8 mouse cellular contexts compared by ENCODE assay signal in genomic region chr7:80753613-80754012, GRCm38 (mm10).
DNase-seq lines count a peak whose midpoint lies in the region; TF ChIP-seq lines count a peak whose summit lies in the region.

No protein-coding gene starts in this region.

- H3K36me3 ChIP-seq in myocyte (ENCODE audit: control insufficient read depth, insufficient read depth): peaks cover 54% of the 10 kb centered on the region

- no peak overlapping the region for H3K4me3 ChIP-seq in myocyte

- no peak for TF ChIP-seq POLR2A in myocyte (IDR thresholded peaks at IDR 0.05; ENCODE audit: insufficient read length, low read depth)

- H3K4me2 ChIP-seq in myocyte (ENCODE audit: low read depth): peak overlapping the region; percentile 7

- H3K79me2 ChIP-seq in myocyte (ENCODE audit: control insufficient read depth, insufficient read depth): no peaks in the 10 kb centered on the region

- H3ac ChIP-seq in myocyte (ENCODE audit: control insufficient read depth, insufficient read length): no peak overlapping the region

- intact Hi-C loops in left cerebral cortex, postnatal 4 days (cut with DNase I): no loop called here
- intact Hi-C loops in left cerebral cortex, postnatal 14 days (cut with DNase I): no loop called here

- no peaks in the 10 kb centered on the region for H3K27me3 ChIP-seq in myocyte (ENCODE audit: control insufficient read depth, insufficient read depth, insufficient read length)

- DNase-seq in left cerebral cortex, postnatal 4 days: peak; percentile 42
- no peak for DNase-seq in left cerebral cortex, postnatal 14 days (ENCODE audit: low spot score in 2 of 2)
- DNase-seq in cerebellum, postnatal 14 days: peak; percentile 75 to 79
- DNase-seq in kidney, postnatal 14 days: peak; percentile 90
- DNase-seq in retina, embryonic 14.5 days (ENCODE audit: low spot score): no peak
- no peak for DNase-seq in layer of hippocampus, adult 8-10 months (ENCODE audit: low spot score in 2 of 2)
- no peak for DNase-seq in spleen, postnatal 4 days (ENCODE audit: low spot score in 2 of 2)

TF ChIP-seq in myocyte, 11 proteins besides CTCF, POLR2A, EP300 and RAD21:
- TF ChIP-seq REST (IDR thresholded peaks at IDR 0.05; ENCODE audit: insufficient read depth, insufficient read length) (no peak), E2F4 (IDR thresholded peaks at IDR 0.05; ENCODE audit: insufficient read depth) (no peak), TCF3 (IDR thresholded peaks at IDR 0.05; ENCODE audit: insufficient read length, low read depth) (no peak)
TF ChIP-seq in myocyte: peak in this region for 0.

Comparison
In these comparisons a context has a peak if more than half of its experiments do, and no peak if none do; other contexts are left out.
1. DNase-seq: peak in left cerebral cortex, postnatal 4 days (single experiment), cerebellum, postnatal 14 days (2 of 2) and kidney, postnatal 14 days (single experiment); none in left cerebral cortex, postnatal 14 days (0 of 2), retina, embryonic 14.5 days (single experiment), layer of hippocampus, adult 8-10 months (0 of 2) and spleen, postnatal 4 days (0 of 2).